Mouse (Mus musculus) spleen, adult 2 months (tissue): ENCODE results near the gene Aplf.

ENCODE experiments used
- CTCF ChIP-seq: fragments of 200-500 bp; IDR thresholded peaks from 2 replicates; pipeline ENCODE4 v1.5.1; 2011; ENCODE audit warnings: mild to moderate bottlenecking, inconsistent platforms; ENCODE audit not compliant: insufficient read depth, insufficient read length, insufficient replicate concordance; ENCODE audit errors: extremely low read depth
- POLR2A ChIP-seq: fragments of 200-500 bp; IDR thresholded peaks from 2 replicates; pipeline ENCODE4 v1.6.1; 2011; ENCODE audit warnings: low read depth, low read length, inconsistent platforms

- no peak for TF ChIP-seq POLR2A
- no peak for TF ChIP-seq CTCF
These were observed 668 bp upstream of the Aplf start for GRCm38 (mm10) chr6:87672661-87673060.
